Mouse (Mus musculus): ENCODE measurements at regions not wholly inside any gene's neighbourhood (a gene's known extent, or its start where the extent isn't known, plus 50 kb on each side); places are given as distances from the start of the nearest gene placed in this dataset.

GRCm38 (mm10) chr13:80188734-80189133 is 694.5 kb upstream of the Arrdc3 start:
- peak; percentile 2 for DNase-seq (ENCODE audit: low read depth)

- DNase-seq (ENCODE audit: low read depth), result no peak
Measured at GRCm38 (mm10) chr13:80195065-80195605, 688.0 kb upstream of the Arrdc3 start.

GRCm38 (mm10) chr13:80224110-80224509 is 659.1 kb upstream of the Arrdc3 start:
- DNase-seq (ENCODE audit: low read depth), result no peak

- no peak for DNase-seq (ENCODE audit: low read depth)
Measured at GRCm38 (mm10) chr13:80231381-80231780, 651.8 kb upstream of the Arrdc3 start.

- no peak for DNase-seq (ENCODE audit: low read depth)
Measured at GRCm38 (mm10) chr13:80235254-80236032, 647.7 kb upstream of the Arrdc3 start.

- no peak for DNase-seq (ENCODE audit: low read depth)
Measured at GRCm38 (mm10) chr13:80262826-80263225, 620.4 kb upstream of the Arrdc3 start.

GRCm38 (mm10) chr13:80267131-80267530 is 616.1 kb upstream of the Arrdc3 start:
- DNase-seq (ENCODE audit: low read depth), result no peak

- DNase-seq (ENCODE audit: low read depth), result no peak
Measured at GRCm38 (mm10) chr13:80273976-80274375, 609.2 kb upstream of the Arrdc3 start.

- no peak for DNase-seq (ENCODE audit: low read depth)
Measured at GRCm38 (mm10) chr13:80291744-80292515, 591.3 kb upstream of the Arrdc3 start.

- peak; percentile 24 for DNase-seq (ENCODE audit: low read depth)
Measured at GRCm38 (mm10) chr13:80295723-80296122, 587.5 kb upstream of the Arrdc3 start.

- DNase-seq (ENCODE audit: low read depth), result no peak
Measured at GRCm38 (mm10) chr13:80334073-80334704, 549.0 kb upstream of the Arrdc3 start.

- no peak for DNase-seq (ENCODE audit: low read depth)
Measured at GRCm38 (mm10) chr13:80334865-80335655, 548.1 kb upstream of the Arrdc3 start.

GRCm38 (mm10) chr13:80346980-80347649 is 536.1 kb upstream of the Arrdc3 start:
- DNase-seq (ENCODE audit: low read depth), result no peak

- DNase-seq (ENCODE audit: low read depth), result no peak
Measured at GRCm38 (mm10) chr13:80365964-80366363, 517.2 kb upstream of the Arrdc3 start.

- no peak for DNase-seq (ENCODE audit: low read depth)
Measured at GRCm38 (mm10) chr13:80370491-80370890, 512.7 kb upstream of the Arrdc3 start.

- DNase-seq (ENCODE audit: low read depth), result no peak
Measured at GRCm38 (mm10) chr13:80381280-80381965, 501.8 kb upstream of the Arrdc3 start.

GRCm38 (mm10) chr13:80381966-80382666 is 501.1 kb upstream of the Arrdc3 start:
- no peak for DNase-seq (ENCODE audit: low read depth)

- no peak for DNase-seq (ENCODE audit: low read depth)
Measured at GRCm38 (mm10) chr13:80408928-80409327, 474.3 kb upstream of the Arrdc3 start.

GRCm38 (mm10) chr13:80409790-80410433 is 473.3 kb upstream of the Arrdc3 start:
- DNase-seq (ENCODE audit: low read depth), result no peak

Data from 416B (cell line).